ENCODE assay signal across 7 mouse cellular contexts in genomic region chr11:98412273-98412796, GRCm38 (mm10). TPM values are rescaled to one million over a fixed set of nuclear protein-coding genes. Genes with fewer than 3 reads are reported as not detected.
DNase-seq lines count a peak whose midpoint lies in the region; ATAC-seq and TF ChIP-seq lines count a peak whose summit lies in the region.

Erbb2 (plus strand) TSS chr11:98412470.

- no peaks in the 10 kb centered on the region for H3K9me3 ChIP-seq in intestine, embryonic 14.5 days (ENCODE audit: control insufficient read depth, low read length)
- no peaks in the 10 kb centered on the region for H3K9me3 ChIP-seq in liver, embryonic 15.5 days (replicated peaks)

- peak within 1 kb of the TSS; percentile 87 for H3K27ac ChIP-seq in intestine, embryonic 14.5 days (ENCODE audit: low read depth)
- peak within 1 kb of the TSS; percentile 29; the same call in 1 of the 2 replicates for H3K27ac ChIP-seq in liver, embryonic 15.5 days (replicated peaks)
- no peak within 1 kb of the TSS for H3K27ac ChIP-seq in olfactory bulb, adult 2 months (ENCODE audit: insufficient read depth, low read depth, low read length)

- ATAC-seq in Patski: peak; percentile 71
- ATAC-seq in intestine, embryonic 14.5 days (replicated peaks; ENCODE audit: low FRiP score, low TSS enrichment, low read depth): peak; percentile 84
- ATAC-seq in liver, embryonic 15.5 days (ENCODE audit: insufficient read depth): peak; percentile 58

- intact Hi-C loops in gastrocnemius, postnatal 36 days (cut with DNase I): no loop called here

- H3K4me3 ChIP-seq in intestine, embryonic 14.5 days (ENCODE audit: low read depth, low read length): peak within 1 kb of the TSS; percentile 95
- H3K4me3 ChIP-seq in liver, embryonic 15.5 days (replicated peaks): peak within 1 kb of the TSS; percentile 58
- peak within 1 kb of the TSS; percentile 49 for H3K4me3 ChIP-seq in olfactory bulb, adult 2 months (ENCODE audit: insufficient read depth, low read depth, low read length)

- no peaks in the 10 kb centered on the region for H3K36me3 ChIP-seq in intestine, embryonic 14.5 days (ENCODE audit: control insufficient read depth, insufficient read depth, low read length)
- no peaks in the 10 kb centered on the region for H3K36me3 ChIP-seq in liver, embryonic 15.5 days (replicated peaks)

- peak within 1 kb of the TSS; percentile 91 for H3K9ac ChIP-seq in intestine, embryonic 14.5 days (ENCODE audit: low read length)
- peak within 1 kb of the TSS; percentile 30; the same call in 1 of the 2 replicates for H3K9ac ChIP-seq in liver, embryonic 15.5 days

- H3K4me1 ChIP-seq in intestine, embryonic 14.5 days (replicated peaks; ENCODE audit: control insufficient read depth, insufficient read depth, low read length): peaks cover 45% of the 10 kb centered on the region
- peaks cover 13% of the 10 kb centered on the region; the same call in 1 of the 2 replicates for H3K4me1 ChIP-seq in liver, embryonic 15.5 days (replicated peaks)
- H3K4me1 ChIP-seq in olfactory bulb, adult 2 months (ENCODE audit: control insufficient read depth, insufficient read depth, low read length): peaks cover 21% of the 10 kb centered on the region

- DNase-seq in Patski (ENCODE audit: low read depth, low spot score): no peak
- peak; percentile 66 for DNase-seq in brain, adult 2 months (ENCODE audit: low read depth, low spot score)
- peak; percentile 50 to 61 for DNase-seq in gastrocnemius, postnatal 36 days
- DNase-seq in intestine, embryonic 14.5 days (ENCODE audit: low spot score): peak; percentile 89
- DNase-seq in T-cell, adult 2 months (ENCODE audit: low spot score): no peak

- TF ChIP-seq POLR2A in olfactory bulb, adult 2 months (IDR thresholded peaks at IDR 0.05; ENCODE audit: insufficient read depth, low read depth, low read length): no peak

- CTCF ChIA-PET in Patski (lab: Charles Lee): interaction anchor here (0.8 to 1.7 kb wide), 3 partner anchors 27 to 70 kb away, joined by 3 to 6 read pairs (median 4); partner anchors contain the start of gene Mien1

- POLR2A ChIA-PET in Patski (lab: Charles Lee): interaction anchor here (0.6 to 3.3 kb wide), 8 partner anchors 8 to 184 kb away, joined by 3 to 17 read pairs (median 4); partner anchors contain the start of genes Mien1 and Pgap3

- no peaks in the 10 kb centered on the region for H3K27me3 ChIP-seq in Patski
- no peaks in the 10 kb centered on the region for H3K27me3 ChIP-seq in intestine, embryonic 14.5 days (replicated peaks; ENCODE audit: control insufficient read depth, insufficient read depth, low read length)
- H3K27me3 ChIP-seq in liver, embryonic 15.5 days: peaks cover 81% of the 10 kb centered on the region

- peak within 1 kb of the TSS; percentile 65 for H3K4me2 ChIP-seq in intestine, embryonic 14.5 days (ENCODE audit: low read length)
- peak within 1 kb of the TSS; percentile 63 for H3K4me2 ChIP-seq in liver, embryonic 15.5 days

- no peak for TF ChIP-seq CTCF in Patski (IDR thresholded peaks at IDR 0.05)
- TF ChIP-seq CTCF in olfactory bulb, adult 2 months (IDR thresholded peaks at IDR 0.05; ENCODE audit: insufficient read depth, low read depth, low read length): no peak

- in situ Hi-C loops in Patski (cut with MboI; ENCODE audit: low pct_unique_long_range_greater_than_20kb): no loop called here

- WGBS in intestine, embryonic 14.5 days: under 1% methylated on average over 36 of the region's 49 CpGs
- under 1% methylated on average over 46 of the region's 49 CpGs for WGBS in liver, embryonic 15.5 days (ENCODE audit: insufficient replicate concordance)
- 1% methylated on average over 48 of the region's 49 CpGs for WGBS in olfactory bulb, adult 2 months

RNA-seq across cellular contexts. Expression of gene Erbb2, which starts in this region (rescaled TPM):
- 33.4 TPM for polyA plus RNA-seq in Patski (2021)
- 1 to 10 TPM; 1.8 to 2.9 TPM for total RNA-seq in gastrocnemius, postnatal 36 days (2021)
- polyA plus RNA-seq in intestine, embryonic 14.5 days (2014; fragmentation: Nextera tagmentation; extraction: Ambion mirVana): 33.5 and 35.3 TPM in 2 replicates
- polyA plus RNA-seq in liver, embryonic 15.5 days (2015; fragmentation: Nextera tagmentation; extraction: Ambion mirVana): 2.0 and 2.3 TPM in 2 replicates
- not detected in 2 replicates for polyA plus RNA-seq in olfactory bulb, adult 2 months (2012; ENCODE audit: insufficient read depth, insufficient read length, low replicate concordance, missing spikeins)

Comparison
In these comparisons a context has a peak if more than half of its experiments do, and no peak if none do; other contexts are left out.
1. RNA of gene Erbb2 (polyA plus RNA-seq): 33.5 to 35.3 TPM in intestine, embryonic 14.5 days and 33.4 TPM in Patski (single experiment); 2.0 to 2.3 TPM in liver, embryonic 15.5 days and not detected in olfactory bulb, adult 2 months; every median in the first group is over 10 times any median in the second.
2. DNase-seq: peak in brain, adult 2 months (single experiment), gastrocnemius, postnatal 36 days (2 of 2) and intestine, embryonic 14.5 days (single experiment); none in Patski (single experiment) and T-cell, adult 2 months (single experiment).
3. Peak in every context shown above with its lines, with median percentiles within 50 percentile points of each other: ATAC-seq and H3K4me3 ChIP-seq.